In genomic region chr2:128954186-128954585, GRCm38 (mm10) we compare ENCODE assay signal across 22 mouse cellular contexts.
"Had no signal": no experiment of that assay in that cellular context is flagged by ENCODE, and none has a peak within 500 bp of the region (broad histone marks: within the 10 kb centered on the region; RNA-seq: fewer than 3 reads in every experiment).

No protein-coding gene starts in this region.

- H3K27me3 ChIP-seq: forebrain, embryonic 15.5 days; heart, embryonic 13.5 days; heart, embryonic 15.5 days; hindbrain, embryonic 15.5 days; limb, embryonic 13.5 days; limb, embryonic 15.5 days had no signal

- H3K9ac ChIP-seq: forebrain, embryonic 15.5 days; forebrain, postnatal 0 days; heart, embryonic 13.5 days; heart, embryonic 15.5 days; hindbrain, embryonic 13.5 days; hindbrain, embryonic 15.5 days; limb, embryonic 13.5 days; limb, embryonic 15.5 days; liver, embryonic 12.5 days; liver, embryonic 14.5 days had no signal

- H3K36me3 ChIP-seq: forebrain, embryonic 15.5 days; heart, embryonic 13.5 days; heart, embryonic 15.5 days; hindbrain, embryonic 13.5 days; hindbrain, embryonic 15.5 days; limb, embryonic 13.5 days; limb, embryonic 15.5 days; liver, embryonic 12.5 days had no signal

- H3K4me1 ChIP-seq: forebrain, embryonic 15.5 days; heart, embryonic 13.5 days; heart, embryonic 15.5 days; hindbrain, embryonic 13.5 days; hindbrain, embryonic 15.5 days; limb, embryonic 13.5 days; limb, embryonic 15.5 days; liver, embryonic 12.5 days had no signal

- H3K4me3 ChIP-seq: forebrain, embryonic 15.5 days; heart, adult 2 months; heart, embryonic 13.5 days; heart, embryonic 15.5 days; hindbrain, embryonic 13.5 days; hindbrain, embryonic 15.5 days; limb, embryonic 13.5 days; limb, embryonic 15.5 days; liver, embryonic 12.5 days had no signal

- H3K27ac ChIP-seq: forebrain, embryonic 15.5 days; heart, adult 2 months; heart, embryonic 13.5 days; heart, embryonic 15.5 days; hindbrain, embryonic 13.5 days; hindbrain, embryonic 15.5 days; hindbrain, postnatal 0 days; limb, embryonic 13.5 days; limb, embryonic 15.5 days; liver, embryonic 12.5 days; liver, embryonic 14.5 days had no signal

- DNase-seq: forebrain, postnatal 0 days; gastrocnemius, postnatal 14 days; gastrocnemius, postnatal 36 days; heart, adult 11 months; heart, adult 2 months; heart, postnatal 14 days; heart, postnatal 36 days; layer of hippocampus, adult 9-11 months; layer of hippocampus, postnatal 36 days; left cerebral cortex, postnatal 4 days had no signal

- H3K4me2 ChIP-seq: forebrain, embryonic 15.5 days; heart, embryonic 11.5 days; heart, embryonic 13.5 days; heart, embryonic 15.5 days; hindbrain, embryonic 13.5 days; hindbrain, embryonic 15.5 days; limb, embryonic 13.5 days; limb, embryonic 15.5 days; liver, embryonic 12.5 days had no signal

- ATAC-seq: forebrain, embryonic 15.5 days; forebrain, postnatal 0 days; hindbrain, postnatal 0 days; intestine, embryonic 16.5 days; liver, embryonic 12.5 days had no signal

- H3K9me3 ChIP-seq: forebrain, embryonic 15.5 days; heart, embryonic 13.5 days; heart, embryonic 15.5 days; hindbrain, embryonic 13.5 days; hindbrain, embryonic 15.5 days; limb, embryonic 13.5 days; limb, embryonic 15.5 days; liver, embryonic 12.5 days had no signal
